Mouse (Mus musculus) 3T3-L1 (cell line): ENCODE data around the gene Fam167b.

Experiments
- DNase-seq: peaks from one replicate; pipeline ENCODE4 v3.0.0-alpha.2; 2015; ENCODE audit warnings: low read depth, low spot score

Fam167b gene

DNA sequence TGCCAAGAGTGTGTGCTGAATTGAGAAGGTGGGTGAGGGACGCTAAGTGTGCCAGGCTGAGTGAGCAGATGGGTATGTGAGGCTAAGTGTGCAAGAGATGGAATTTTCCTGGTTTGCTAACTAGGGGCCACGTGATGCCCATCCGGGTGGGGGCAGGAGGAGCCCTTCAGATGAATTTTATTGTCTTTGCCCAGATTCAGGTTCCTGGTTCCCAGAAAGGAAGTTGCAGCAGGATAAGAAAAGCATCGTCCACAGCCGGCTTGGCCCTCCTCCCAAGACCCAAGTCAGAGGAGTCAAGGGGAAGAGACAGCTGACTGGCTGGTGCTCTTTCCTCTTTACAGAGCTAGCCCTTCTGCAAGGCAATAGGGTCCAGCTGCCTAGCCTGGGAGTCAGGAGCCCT is at the start of gene Fam167b:
Gene Fam167b (minus strand): TSS at position 84 of the 400 bp plus-strand sequence.
- DNase-seq: no peak

DNA sequence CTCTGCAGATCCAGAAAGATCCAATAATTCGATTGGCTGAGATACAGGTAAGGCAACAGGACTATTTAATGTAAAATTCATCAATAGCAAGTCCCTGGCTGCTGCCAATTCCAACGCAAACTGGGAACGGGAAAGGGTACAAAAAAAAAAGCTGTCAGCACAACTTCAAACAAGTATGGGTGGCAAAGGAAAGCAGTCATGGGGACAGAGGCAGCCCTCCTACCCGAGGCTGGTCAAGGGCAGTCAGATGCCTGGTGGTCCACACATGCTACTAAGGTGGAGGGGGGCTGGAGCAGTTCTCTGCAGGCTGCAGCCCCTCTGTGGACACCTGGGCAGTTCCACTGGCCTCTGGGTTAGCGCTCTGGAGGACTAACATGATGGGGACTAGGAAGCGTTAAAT is 47.7 kb upstream of the Fam167b start:
- no peak for DNase-seq

DNA sequence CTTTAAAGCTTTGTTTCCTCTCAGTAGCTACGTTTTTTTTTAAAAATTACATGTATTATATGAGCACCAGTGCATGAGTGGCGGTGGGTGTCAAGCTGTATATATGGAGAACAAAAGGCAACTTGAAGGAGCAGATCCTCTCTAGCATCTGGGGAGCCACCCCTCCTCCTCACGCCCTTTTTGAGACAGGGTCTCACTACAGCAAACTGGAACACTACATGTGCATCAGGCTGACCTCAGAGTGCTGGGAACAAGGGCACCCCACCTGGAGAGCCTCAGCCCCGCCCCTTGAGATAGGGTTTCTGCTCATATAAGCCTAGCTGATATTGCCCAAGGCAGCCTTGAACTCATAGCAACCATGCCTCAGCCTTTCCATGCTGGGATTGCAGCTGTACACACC is 47.1 kb upstream of the Fam167b start:
- no peak for DNase-seq

DNA sequence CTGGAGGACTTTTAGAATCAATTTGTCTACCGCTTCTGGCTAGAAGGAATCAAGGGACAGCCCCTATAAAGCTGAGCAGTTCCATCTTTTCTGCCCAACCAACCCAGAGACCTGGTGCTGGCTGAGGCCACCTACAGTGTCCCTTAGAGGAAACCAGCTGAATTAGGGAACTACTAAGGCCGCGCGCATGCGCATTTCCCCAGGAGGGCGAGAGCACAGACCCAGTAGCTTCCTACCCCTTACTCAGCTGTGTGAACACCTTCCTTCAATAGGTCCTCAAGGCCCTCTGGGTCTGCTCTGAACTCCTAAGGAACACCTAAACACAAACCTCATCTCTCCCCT is 46.7 kb upstream of the Fam167b start:
- no peak for DNase-seq

DNA sequence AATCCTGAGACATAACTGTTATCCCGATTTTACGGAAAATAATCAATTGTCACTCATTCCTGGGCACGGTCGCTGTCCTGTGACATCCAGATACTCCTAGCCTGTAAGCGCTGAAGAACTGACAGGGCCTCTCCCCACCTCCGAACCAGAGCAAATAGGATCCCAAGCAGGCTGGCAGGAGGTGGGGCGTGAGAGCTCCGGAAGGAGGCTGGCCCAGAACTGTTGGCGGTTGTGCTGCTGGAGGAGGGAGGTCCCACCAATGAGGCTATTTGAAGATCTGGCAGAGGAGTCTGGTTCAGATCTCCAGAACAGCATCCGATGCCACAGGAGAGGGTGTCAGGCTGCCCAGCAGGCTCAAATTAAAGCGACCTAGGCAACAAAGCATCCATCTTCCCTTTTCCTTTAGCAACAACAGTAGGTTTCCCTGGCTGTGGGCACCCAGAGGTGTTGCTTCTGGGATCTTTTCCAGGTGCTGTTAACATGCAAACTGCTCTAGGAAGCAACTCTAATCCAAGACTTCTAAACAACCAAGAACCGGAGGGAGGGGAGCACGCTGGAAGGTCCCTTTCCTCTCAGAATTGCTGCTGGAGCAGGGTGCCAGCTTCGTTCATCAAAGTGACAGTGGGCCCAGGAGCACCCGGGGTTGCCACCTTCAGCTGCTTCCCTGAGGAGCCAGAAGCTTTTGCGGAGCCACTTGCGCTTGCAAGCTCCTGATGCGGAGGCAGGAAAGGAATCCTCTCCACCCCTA is 46.1 kb upstream of the Fam167b start:
- DNase-seq: peak; percentile 93

DNA sequence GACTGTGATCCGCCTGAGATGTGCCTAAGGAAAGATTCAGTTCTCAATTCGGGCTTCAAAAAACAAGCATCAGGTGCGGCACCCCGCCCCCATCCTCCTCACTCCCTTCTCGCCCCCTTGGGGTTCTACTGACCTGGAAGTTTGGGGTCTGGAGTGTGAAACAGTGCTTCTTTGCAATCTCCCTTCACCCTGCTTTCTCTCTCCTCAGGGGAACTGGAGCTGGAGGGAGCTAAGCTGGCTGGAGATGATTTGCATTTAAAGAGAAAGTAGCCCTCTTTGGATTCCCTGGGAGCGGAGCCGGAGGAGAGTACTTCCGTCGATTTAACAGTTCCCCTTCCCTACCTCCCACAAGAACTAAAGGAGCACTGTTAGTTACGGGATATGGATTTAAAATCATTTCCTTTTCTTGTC is 45.3 kb upstream of the Fam167b start, which contains the start of gene Ccdc28b:
Gene Ccdc28b (minus strand): TSS at position 267 of the 411 bp plus-strand sequence.
- no peak for DNase-seq

DNA sequence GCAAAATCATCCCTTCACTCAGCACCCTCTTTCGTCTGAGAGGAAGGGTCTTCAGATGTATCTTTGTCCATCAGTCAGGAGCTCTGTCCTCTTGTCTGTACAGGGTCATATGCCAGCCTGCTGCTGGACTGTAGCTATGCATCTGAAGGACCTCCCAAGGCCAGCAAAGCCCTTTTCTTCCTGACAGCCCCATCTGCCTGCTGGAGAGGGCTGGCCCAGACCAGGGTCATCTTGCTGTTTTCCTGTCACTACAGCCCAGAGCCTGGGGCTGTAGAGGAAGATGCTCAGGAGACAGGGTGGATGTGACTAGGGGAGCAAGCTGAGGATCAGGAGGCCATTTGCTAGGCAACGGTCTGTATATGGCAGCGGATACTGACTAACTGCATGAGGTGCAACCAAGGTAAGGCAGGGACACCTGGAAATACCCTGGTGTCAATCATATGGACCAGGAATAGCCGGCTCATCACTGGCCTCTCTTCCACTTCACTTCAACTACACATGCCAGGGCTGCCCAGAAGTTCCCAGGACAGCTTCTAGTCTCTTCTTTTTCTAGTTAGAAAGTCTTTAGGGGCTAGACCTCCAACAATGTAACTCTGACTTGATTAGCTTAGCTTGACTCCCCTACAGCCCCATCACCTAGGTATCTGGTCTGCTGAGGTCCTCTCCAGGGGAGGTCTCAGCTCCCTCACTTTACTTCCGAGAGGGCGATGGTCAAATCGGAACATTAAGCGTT is 44.6 kb upstream of the Fam167b start:
- no peak for DNase-seq

DNA sequence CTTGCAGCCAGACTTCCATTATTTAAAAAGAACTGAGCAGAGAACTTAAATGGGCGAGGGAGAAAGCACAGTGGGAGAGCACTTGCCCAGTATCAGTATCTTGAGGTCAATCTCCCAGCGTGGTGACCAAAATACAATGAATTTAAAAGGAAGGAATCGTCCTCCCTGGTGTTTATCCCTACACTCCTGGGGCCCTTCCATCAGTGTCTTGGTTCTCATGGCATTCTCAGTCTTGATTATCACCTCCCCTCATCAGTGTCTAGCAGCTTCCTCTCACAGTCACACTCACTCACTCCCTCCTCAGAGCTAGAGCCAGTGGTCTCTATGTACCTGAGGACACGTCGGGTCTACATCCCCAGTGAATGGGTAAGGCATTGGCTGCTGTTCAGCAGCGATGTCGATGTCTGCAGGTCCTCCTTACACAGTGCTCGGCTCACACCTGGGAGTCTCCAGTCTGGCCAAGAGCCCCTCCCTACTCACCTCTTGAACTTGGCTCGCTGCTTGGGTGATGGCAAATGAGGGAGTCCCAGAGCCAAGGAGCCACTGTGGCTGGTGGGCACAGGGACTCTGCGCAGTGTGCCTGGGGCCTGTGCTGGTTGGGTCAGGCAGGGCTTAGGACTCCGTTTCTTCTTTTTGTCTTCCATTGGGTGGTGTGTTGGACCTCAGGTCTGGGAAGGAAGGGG is 43.9 kb upstream of the Fam167b start:
- no peak for DNase-seq

DNA sequence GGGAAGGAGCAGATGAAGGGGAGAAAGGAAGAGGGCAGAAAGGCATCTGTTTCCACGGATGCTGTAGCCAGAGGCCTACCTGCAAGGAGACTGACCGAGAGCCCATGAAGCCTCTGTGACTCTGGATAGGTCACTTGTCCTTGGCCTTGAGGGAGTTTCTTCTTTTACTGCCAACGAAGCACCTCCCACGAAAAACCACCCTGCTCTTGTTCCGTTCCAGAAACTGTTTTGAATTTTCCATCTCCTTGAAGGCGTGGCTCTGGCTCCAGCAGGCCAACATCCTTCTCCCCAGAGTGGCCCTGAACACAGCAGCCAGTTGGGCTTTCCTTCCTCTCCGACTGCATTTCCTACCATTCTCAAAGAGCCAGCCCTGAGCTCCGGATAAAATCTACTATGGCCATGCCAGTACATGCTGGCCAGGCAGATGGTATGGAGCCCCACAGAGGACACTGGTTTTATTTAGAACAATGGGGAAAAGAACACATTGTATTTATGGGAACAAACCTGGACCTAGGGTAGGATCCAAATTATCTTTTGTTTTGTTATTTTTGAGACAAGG is 43.0 kb upstream of the Fam167b start:
- no peak for DNase-seq

DNA sequence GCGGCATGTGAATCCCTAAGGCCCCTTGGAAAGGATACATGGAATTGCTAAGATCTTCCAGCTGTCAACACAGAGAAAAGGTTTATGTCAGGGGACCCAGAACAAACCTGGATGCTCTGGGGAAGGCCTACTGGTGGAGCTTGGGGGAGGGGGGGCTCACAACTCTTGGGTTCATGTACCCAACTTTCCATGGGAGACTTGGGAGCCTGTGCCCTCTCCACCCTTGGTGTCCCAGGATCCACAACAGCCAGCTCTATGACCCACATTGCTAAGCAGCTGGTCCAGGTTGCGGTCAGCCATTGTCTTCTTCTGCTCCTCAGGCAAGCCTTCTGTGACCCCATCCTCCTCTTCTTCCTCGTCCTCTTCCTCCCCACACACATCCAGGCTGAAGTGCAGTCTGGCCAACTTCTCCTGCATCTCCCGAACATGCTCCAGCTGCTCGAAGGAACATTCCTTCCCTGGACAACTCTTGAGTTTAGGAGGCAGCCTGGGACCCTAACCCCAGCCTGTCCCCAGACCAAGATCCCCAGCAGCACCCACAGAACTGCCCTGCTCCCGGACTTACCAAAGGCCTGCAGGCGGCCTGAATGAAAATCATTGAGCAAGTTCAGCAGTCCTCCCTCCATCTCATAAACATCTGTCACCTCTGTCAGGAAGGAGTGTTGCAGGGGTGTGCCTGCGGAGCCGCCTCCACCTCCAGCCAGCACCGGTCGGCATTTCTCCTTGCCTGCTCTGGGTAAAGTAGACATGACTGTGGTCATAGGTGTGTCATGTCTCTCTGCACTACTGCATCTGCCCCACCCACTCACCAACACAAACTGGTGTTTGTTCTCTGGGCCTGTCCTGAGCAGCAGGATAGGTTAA is 42.3 kb upstream of the Fam167b start:
- DNase-seq: no peak

DNA sequence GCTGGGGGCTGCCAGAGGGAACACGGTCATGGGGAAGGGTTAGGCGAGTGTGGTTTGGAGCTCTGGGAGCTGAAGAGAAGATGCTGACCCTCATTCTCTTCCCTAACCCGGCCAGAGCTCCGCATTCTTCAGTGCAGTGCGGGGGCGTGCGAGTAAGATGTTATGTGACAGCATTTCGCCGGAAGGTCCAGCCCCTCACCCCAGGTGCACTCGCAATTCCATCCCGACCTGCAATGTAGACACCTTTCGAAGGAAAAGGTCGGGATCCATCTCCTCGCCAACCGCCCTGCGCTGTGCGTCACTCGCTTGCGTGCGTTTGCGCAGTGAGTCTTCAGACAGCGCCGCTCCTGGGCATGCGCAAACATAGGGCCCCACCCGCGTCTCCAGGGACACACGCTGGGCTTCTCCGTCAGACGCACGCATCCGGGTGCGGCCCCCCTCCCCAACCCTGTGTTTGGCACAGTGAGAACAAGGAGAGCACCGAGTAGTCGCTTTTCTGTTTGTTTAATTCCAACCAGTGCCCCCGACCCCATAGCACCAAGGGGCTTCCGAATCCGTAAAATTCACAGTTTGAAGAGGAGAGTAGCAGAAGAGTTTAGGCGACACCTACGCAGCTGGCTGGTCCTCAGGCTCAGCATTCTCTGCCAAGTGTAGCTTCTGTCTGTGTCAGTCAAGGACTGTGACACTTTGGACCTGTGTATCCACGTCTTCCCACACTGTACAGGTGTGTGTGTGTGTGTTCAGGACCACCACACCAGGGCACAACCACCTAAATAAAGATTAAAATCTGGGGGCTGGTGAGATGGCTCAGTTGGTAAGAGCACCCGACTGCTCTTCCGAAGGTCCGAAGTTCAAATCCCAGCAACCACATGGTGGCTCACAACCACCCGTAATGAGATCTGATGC is 40.7 kb upstream of the Fam167b start, which contains the start of gene Iqcc:
Gene Iqcc (minus strand): TSS at position 314 of the 906 bp plus-strand sequence.
- DNase-seq: peak; percentile 92

DNA sequence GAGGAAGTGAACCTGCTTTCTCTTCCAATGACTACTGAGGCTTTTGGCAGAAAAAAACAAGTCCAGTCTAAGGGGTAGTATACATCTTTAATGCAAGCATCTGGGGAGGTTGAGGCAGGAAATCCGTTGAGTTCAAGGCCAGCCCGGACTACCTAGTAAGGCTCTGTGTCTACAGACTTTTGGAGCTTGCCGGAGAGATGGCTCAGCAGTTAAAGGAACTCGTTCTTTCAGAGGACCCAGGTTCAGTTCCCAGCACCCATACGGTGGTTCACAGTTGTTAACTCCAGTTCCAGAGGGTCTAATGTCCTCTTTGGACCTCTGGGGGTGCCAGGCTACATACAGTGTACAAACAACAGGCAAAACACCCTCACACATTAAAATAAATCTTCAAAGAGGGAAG is 39.7 kb upstream of the Fam167b start:
- DNase-seq: no peak

DNA sequence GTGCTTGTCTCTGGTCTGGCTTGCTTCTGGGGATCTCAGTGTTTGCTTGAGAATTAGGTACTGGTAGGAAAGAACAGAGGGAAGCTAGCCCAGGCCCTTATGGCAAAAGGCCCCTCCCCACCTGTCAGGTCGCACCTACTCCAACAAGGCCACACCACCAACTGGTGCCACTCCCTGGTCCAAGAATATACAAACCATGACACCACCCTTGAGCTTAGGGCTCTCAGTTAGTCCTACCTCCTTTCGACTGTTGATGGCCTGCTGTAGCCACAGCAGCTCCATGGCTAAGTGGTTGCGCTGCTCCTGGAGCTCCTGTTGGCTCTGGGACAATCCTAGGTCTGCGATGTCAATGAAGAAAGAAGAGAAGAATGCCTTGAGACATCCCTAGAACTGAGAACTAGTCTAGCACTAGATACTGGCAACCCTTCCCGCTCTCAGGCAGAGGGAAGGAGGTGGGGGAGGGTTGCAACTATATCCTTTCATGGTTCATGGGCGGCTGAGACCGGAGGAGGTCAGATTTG is 38.8 kb upstream of the Fam167b start:
- DNase-seq: no peak

DNA sequence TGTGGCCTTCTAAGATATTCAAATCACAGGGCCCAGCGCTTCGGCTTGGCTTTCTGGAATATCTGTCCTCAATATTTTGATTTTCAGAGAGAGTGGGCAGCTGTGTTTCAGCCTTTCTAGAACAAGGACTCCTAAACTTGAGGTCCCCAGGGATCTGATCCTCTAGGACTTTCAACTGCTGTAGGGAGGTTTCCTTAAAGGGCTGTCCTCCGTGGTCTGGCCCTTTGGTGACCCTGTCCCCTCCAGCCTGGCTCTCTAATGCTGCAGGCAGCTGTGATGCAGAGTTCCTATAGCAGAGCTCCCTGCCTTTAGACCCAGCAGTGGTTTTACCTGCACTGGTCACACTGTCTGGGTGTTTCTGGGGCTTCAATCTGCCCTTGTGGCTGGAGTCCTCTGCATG is 38.3 kb upstream of the Fam167b start:
- DNase-seq: no peak

DNA sequence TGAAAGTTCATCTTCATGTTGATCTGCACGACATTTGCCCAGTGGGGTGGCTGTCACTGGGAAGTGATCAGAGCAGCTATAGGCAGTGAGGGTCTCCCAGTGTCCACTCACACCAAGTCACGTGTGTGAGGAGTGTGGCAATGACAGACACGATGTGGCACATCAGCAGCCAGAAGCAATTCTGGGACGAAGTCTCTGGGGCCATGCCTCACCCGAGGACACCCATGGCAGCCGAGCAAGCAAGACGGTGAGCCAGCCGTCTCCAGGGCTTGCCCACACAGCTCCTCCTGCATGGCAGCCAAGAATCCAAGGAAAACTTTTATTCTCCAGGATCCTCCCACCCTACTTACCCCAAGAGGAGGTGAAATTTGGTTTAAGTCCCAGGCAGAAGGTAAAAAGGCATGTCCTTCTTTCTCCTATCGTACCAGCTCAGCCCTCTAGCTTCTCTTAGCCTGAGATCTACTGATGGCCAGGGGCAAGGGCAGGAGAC is 37.5 kb upstream of the Fam167b start:
- DNase-seq: no peak

DNA sequence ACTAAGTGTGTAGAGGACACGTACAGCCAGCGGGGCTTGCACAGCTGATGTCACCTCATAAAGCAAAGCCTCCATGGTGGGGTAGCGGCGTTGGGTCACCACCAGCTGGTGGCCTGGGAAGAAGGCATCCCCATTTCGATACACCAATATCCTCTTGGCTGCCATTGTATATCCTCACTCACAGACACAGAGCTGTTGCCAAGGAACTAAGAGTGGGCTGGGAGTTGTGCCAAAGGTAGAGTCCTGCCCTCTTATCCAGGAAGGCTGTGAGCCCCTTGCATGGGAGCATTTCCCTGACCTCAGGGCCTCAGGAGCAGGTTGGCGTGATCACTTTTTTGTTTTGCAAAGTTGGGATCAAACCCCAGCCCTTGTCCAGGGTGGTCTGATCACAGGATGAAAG is 35.7 kb upstream of the Fam167b start, which contains the start of gene Dcdc2b:
Gene Dcdc2b (minus strand): TSS at position 165 of the 400 bp plus-strand sequence.
- no peak for DNase-seq

DNA sequence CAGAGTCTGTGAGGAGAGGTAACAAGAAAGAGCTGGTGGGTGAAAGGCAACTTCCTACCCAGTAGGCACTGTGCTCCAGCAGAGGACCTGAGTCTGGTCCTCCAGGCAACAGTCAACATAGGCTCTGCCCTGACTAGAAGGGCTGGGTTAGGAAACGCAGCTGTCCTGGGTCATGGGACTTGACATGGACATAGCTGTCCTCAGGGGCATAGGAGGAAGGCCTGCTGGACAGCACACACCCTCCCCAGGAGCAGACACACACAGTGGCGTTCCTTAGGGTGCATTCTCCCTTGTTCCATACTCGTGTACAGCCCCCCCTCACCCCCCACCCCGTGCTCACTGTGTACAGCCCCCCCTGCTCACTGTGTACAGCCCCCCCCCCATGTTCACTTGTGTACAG is 32.1 kb upstream of the Fam167b start:
- no peak for DNase-seq

DNA sequence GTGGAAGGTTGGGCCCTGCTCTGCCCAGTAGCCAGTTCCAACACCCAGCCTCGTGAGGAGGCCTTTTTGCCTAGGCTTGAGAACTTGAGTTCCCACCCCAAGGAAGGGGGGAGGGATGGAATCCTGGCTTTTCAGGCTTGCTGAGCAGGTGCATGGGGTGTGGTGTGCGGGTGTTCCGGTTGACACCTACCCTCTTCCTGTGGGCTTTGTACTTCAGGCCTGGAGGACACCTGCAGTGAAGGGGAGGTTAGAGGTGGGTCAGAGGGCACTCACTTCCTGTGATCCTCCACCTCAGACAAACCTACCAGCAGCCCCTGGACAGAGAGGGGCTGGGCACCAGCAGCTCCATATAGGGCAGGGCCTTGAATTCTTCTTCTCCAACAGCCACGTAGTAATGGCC is 31.7 kb upstream of the Fam167b start:
- no peak for DNase-seq

DNA sequence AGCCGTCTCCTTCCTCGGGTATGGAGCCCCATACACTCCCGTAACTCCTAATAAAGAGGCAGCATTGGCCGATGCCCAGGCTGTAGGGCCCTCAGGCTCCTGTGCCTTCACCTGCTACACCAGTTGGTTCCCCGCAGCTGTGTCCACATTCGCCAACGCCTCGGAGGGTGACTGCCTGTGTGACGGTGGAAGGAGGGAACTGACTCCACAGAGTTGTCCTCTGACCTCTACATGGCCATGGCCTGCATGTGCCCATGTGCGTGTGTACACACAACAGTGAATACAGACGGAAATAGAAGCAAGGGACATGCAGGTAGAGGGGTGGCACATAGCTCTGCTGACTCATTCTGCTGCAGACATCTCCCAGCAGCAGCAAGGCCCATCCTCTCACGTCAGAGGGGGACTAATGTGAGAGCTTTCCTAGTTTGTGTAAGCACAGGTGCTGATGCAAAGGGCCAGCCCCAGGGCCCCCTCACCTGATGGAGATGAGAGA is 30.8 kb upstream of the Fam167b start:
- no peak for DNase-seq
